Mouse (Mus musculus) left cerebral cortex, postnatal 14 days (tissue): ENCODE data around the gene Atp5d. TPM values are rescaled to one million over a fixed set of nuclear protein-coding genes. Genes with fewer than 3 reads are reported as not detected.
A peak's percentile ranks its signal among the peaks of the same experiment; 100 is the strongest.

ENCODE experiments used
- DNase-seq, 2 experiments: peaks; one replicate each; pipeline ENCODE4 v3.0.0; 2021 to 2022; ENCODE audit warnings: low spot score in 2 of 2, mixed read lengths in 1 of 2
- intact Hi-C: fragments of 180-260 bp; cut with DNase I; formaldehyde crosslinking; loops from one replicate; pipeline ENCODE4 v1.15.1; 2025
- total RNA-seq, 2 experiments: library from RNA; stranded (reverse); gene quantifications; 2 replicates each; pipeline ENCODE4 v1.2.3; 2021

Gene Atp5d
- total RNA-seq, 2 experiments from 2014 or later, result 403 to 424 TPM

DNA sequence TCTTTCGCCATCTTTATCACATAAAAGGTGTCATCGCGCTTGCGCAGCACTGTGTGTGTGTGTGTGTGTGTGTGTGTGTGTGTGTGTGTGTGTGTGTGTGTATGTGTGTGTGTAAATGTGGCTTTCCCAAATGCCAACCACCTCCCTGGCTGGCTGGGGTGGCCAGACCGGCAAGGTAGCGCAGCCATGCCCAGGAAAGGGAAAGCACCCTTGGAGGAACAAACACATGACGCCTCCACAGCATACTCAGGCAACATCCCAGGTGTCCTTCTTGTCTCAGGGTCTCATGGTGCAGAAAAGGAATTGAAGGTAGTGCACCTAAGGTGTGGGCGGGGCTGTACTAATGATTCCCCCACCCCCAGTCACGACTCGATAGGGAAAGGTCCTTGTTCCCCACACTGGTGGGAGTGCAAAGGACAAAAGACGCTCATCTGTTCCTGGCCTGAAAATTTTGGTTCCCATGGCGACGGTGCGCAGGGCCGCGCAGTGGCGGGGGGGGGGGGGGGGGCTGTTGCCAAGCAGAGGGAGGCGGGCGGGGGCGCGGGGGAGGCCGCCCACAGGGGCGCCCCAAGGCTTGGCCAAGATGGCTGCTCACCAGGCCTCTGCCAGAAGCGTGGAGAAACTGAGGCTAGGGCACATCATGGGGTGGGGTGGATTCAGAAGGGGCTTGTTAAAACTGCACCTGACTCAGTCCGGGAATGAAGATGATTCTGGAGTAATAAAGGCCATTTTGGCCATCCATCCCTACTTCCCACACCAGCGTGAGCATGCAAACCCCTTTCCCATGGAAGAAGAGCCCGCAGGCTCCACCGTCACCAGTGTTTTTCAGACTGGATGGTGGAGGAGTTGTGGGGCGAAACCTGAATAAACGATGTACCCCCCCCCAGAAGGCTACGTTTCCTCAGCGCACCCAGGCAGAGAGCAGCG lies 543 bp upstream of the Atp5d start:
- intact Hi-C loops, result no loop called here

GRCm38 (mm10) chr10:80139439-80139775 lies 975 bp downstream of the Atp5d start:
- intact Hi-C loops, result no loop called here
- DNase-seq, result no peak

More for the DNA sequence above, 543 bp upstream of the Atp5d start:
- peak; percentile 55 to 79 for DNase-seq

DNA sequence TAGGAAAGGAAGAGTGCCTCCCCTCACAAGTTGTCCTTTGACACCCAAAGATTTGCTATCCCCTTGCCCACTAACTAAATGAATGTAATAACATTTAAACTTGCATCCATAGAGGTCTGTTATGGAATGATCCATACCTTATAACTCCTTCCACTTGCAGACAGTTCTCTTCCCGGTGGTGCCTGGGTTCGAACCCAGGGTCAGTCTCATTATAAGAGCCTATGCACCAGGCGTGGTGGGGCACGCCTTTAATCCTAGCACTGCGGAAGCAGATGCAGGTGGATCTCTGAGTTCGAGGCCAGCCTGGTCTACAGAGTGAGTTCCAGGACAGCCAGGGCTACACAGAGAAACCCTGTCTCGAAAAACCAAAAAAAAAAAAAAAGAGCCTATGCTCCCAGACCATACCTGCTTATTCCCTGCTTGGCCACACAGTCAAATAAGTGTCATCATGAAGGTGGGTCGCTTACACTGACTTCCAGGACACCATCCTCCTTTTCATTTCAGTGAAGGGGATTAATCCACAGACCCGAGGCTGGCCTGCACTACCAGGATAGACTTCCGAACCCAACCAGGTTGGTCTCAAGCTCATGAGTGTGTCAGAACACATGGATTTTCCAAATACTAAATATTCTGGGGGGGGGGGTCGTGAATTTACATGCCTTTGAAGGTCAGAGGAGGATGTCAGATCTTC lies 1.7 kb downstream of the Atp5d start:
- intact Hi-C loops, result no loop called here
- DNase-seq, result no peak

GRCm38 (mm10) chr10:80140666-80141035 lies 2.2 kb downstream of the Atp5d start, which contains the start of gene Cbarp:
TSS of gene Cbarp (minus strand) at chr10:80140835.
- intact Hi-C loops, result no loop called here
- DNase-seq, result no peak

DNA sequence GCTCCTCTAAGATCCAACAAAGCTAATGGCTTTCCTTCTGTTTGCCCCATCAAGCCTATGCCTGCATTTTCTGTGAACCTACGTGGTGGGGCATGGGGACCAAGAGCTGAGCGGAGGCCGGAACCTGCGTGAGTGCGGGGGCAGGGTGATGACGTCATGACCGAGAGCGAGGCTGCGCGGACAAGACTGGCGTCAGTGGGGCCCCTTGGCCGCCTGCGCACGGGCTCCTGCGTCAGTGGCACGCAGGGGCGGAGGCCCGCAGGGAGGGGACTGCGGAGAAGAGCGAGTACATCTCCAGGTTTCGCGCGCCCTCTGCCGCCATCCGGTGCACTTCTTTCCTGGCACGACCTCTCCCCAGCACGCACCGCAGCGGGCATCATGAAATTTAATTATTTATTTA lies 2.8 kb downstream of the Atp5d start:
- DNase-seq, result peak; percentile 97 to 98
- intact Hi-C loops, result no loop called here

DNA sequence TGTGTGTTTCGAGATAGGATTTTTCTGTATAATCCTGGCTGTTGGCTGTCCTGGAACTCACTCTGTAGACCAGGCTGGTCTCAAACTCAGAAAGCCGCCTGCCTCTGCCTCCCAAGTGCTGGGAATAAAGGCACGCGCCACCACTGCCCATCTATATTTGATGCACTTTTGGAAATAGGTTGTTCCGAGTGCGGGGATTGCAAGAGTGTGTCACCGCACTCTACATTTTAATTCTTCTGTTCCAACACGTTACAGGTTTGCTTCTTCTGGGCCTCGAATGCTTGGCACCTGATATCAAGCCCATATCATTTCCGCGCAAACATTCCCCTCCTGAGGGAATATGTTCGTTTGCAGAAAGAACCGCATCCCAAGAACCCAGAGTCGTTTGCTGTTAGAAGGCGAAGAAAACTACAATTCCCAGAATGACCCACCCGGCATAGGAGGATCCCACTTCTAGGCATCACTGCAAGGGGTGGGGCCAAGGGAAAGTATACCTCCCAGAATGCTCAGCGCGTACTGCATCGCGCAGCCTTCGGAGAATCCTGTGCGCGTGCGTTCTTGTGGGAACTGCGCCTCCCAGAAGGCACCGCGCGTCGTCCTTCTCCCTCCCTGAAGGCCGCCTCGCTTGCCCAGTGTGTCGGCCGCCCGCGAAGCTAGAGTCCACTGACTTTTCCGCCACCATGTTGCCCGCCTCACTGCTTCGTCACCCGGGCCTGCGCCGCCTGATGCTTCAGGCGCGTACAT lies 3.5 kb downstream of the Atp5d start:
- intact Hi-C loops, result no loop called here

DNA sequence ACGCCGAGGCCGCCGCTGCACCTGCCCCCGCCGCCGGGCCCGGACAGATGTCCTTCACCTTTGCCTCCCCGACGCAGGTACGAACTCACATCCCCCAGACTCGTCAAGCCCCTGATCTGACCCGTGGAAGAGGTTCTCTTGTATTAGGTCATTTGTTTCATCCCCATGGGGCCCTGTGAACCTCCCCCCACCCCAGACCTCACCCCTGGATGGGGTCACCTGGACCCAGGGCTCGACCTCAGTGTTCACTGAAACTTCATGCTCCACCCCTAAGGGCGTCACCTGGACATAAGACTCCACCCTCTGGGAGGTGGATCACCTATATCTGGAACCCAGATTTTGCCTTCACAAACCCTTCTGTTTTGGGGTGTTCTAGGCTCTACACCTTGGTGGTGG lies 4.1 kb downstream of the Atp5d start:
- intact Hi-C loops, result no loop called here
- DNase-seq, result no peak

More for the DNA sequence above, 3.5 kb downstream of the Atp5d start:
- DNase-seq, result peak; percentile 95 to 97

- DNase-seq, result no peak
- intact Hi-C loops, result no loop called here
Measured at GRCm38 (mm10) chr10:80143664-80144063, 5.2 kb downstream of the Atp5d start.

DNA sequence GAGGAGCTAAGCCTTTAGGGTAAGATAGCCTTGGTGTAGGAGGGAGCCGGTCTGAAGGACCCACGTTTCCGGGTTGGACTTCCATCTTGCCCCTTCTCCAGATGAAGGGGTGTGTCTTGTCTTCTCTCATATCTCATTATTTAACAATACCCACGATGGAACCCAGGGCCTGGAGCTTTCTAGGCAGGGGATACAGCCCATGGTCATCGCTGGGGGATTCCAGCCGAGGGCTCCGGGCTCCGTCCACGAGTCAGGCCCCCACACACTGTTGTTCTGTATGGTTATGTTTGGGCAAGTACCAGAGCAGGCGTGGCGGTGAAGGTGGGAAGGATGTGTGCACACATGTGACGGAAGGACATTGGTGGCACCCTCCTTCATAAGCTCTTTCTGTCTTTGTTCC lies 5.7 kb downstream of the Atp5d start:
- intact Hi-C loops, result no loop called here
- DNase-seq, result no peak

DNA sequence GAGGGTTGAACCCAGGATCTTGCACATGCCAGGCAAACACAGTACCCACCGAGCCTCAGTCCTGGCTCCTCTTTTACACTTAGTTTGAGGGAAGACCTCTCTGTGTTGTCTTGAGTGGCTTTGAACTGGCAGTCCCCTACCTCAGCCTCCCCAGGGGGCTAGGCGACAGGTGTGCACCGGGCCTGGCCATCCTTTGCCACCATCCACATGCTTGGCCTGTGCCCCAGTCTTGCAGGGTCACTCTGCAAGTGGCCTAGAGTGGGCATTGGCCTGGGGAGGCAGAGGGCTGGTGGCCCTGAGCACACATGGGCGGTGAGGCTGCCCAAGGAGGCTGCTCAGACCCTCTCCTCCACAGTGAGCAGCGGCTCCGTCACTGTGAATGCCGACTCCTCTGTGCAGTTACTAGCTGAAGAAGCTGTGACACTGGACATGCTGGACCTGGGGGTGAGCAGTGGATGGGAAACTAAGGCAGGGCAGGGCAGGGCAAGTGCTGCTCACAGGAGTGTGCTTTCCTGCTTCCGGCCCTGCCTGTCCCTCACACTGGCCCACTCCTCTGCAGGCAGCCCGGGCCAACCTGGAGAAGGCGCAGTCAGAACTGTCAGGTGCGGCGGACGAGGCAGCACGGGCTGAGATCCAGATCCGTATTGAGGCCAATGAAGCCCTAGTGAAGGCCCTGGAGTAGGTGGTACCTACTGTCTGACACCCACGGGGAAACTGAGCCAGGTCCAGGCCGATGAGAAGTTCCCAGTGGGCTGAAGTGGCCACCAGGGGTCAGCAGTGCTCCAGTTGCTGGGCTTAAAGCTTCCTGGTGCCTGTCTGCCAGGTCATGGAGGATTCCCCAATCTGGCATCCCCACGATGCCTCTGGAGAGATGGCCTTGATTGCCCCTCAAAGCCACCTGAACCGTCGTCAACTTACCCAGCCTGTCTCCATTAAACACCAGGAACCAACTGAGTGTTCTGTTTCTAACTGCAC lies 6.7 kb downstream of the Atp5d start:
- intact Hi-C loops, result no loop called here

GRCm38 (mm10) chr10:80145896-80146295 lies 7.5 kb downstream of the Atp5d start:
- peak in 1 of 2 experiments; percentile 30 for DNase-seq
- intact Hi-C loops, result no loop called here

More for the DNA sequence above, 6.7 kb downstream of the Atp5d start:
- peak; percentile 77 to 80 for DNase-seq

DNA sequence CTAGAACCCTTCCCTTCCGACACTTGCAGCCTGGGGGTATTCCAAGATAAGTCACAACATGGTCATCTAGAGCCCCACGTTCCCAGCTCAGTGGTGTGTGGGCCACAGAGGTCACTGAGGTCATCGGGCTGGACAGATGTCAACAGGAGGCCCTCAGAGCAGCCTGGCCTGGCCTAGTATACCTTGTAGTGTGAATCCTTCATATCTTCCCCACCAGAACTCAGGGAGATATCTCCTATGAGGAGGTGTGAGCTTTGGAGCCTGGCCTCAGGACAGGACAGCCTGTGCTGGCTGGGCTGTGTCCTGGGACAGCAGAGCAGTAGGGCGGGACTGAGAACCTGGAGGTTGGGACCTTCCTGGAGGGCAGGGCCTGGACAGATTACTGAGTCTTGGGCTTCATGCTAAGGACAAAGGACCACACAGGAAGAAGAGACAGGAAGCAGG lies 8.2 kb downstream of the Atp5d start:
- DNase-seq, result peak in 1 of 2 experiments; percentile 39
- intact Hi-C loops, result no loop called here

DNA sequence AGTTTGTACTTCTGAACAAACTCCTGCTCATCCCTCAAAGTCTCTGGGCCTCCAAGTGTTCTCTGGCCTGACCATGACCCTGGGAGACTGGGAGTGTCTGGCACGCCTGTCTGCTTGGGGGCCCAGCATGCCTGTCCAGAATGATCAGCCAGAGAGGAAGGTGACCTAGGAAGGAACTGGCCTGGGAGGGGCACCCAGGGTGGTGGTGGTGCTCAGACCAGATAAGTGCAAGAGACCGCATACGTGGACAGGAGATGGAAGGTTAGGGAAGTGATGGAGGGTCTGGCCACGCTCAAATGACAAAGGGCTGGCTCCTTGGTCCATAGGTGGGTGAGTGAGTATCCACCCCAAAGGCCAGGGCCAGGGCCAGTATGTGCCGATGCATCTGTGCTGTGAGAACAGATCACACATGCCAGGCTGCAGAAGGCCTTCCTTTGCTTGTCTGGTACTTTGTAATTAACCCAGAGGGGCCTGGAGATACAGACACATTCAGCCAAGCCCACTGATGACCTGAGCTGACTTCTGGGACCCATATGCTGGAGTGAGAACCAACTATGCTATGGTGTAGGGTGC lies 8.8 kb downstream of the Atp5d start:
- intact Hi-C loops, result no loop called here

DNA sequence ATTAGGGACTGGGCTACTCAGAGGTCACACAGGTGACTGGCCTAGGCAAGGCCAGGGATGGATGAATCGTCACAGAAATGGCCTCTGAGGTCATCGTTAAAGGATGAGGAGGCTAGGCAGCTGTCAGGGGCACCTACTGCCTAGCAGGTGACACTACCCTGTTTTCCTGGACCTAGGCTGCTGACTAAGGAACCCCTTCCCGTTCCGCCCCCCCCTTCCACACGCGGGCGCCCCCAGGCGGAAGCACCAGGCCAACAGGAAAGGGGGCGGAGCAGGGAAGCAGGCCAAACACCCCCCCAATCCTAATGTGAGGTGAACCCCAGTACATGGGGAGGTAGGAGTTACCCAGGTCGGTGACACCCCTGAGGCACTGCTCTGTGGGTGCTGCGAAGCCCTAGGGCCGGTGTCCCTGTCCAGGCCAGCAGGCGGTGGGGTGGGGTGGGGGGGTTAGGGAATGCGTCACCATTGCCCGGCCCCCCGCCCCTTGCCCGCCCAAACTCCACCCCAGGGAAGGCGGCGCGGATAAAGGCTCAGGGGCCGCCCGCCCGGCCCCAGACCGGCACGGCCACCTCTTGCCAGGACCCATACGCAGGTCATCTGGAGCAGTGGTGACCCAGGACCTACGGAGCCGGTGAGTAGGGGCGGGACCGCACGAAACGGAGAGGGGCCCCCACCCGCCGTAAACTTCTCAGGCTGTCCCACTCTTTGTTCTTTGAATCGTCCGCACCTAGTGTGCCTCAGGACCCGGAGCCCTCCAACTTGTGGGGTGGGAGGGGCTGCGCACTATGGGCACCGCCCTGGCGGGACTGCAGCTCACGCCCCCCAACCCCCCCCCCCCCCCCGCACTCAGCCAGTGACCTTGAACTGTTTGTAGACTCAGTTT lies 9.5 kb downstream of the Atp5d start, which contains the start of gene Midn:
Gene Midn, plus strand, starts transcription at position 554 of the 883 bp plus-strand sequence.
- peak in 1 of 2 experiments; percentile 74 for DNase-seq
- intact Hi-C loops, result loop anchor here (1.0 kb wide), 1 partner anchor 17 kb away; the partner anchor contains the start of gene Cirbp

More for the DNA sequence above, 8.8 kb downstream of the Atp5d start:
- no peak for DNase-seq

DNA sequence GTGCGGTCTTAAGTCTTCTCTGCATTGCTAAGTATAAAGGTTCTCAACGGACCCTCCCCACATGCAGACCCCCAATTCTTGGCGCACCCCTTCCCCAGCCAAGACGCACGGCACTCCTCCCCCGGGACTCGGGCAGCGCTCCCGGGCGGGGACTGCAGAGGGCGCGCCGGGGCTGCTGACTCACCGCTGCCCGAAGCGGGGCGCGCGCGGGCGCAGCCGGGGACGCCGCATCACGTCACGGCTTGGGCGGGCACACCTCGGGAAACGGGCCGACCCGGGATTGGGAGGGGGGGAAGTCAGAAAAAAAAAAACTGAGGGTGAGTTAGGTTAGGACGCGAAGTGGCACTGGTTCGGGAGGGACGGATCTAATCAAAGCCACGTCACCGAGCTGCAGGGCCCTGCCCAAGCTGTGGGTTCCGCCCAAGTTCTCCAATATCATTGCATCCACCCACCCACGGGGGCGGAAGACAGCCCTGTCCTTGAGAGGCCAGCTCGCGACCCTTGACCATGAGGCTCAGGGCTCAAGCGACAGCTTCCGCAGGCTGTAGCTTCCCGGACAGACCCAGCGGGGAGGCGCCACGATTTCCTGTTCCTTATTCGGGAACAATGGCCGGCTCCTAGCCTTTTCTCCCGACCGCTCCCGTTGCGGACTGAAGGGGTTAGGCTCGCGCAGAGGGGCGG lies 10.3 kb downstream of the Atp5d start:
- intact Hi-C loops, result loop anchor here (1.0 kb wide), 1 partner anchor 17 kb away; the partner anchor contains the start of gene Cirbp
- DNase-seq, result peak; percentile 93 to 95
